Mouse (Mus musculus) liver, embryonic 15.5 days (tissue): Measurements from ENCODE around the gene Odc1. TPM values are rescaled to one million over a fixed set of nuclear protein-coding genes. Genes with fewer than 3 reads are reported as not detected.

ENCODE experiments used
- ATAC-seq: fragments of 200-750 bp; cut with Nextera tagmentation; 2 replicates; pipeline ENCODE4 v1.8.0; 2017; ENCODE audit warnings: moderate number of reproducible peaks, mild to moderate bottlenecking, moderate library complexity; ENCODE audit not compliant: insufficient read depth
- H3K27ac ChIP-seq: fragments of 300-500 bp; sonication (generic); replicated peaks from 2 replicates; pipeline ENCODE4 v1.5.1; 2015; ENCODE audit warnings: mild to moderate bottlenecking, inconsistent platforms
- H3K27me3 ChIP-seq: fragments of 300-500 bp; sonication (generic); 2 replicates; pipeline ENCODE4 v1.6.1; 2015; ENCODE audit warnings: mild to moderate bottlenecking, inconsistent platforms
- H3K36me3 ChIP-seq: fragments of 300-500 bp; sonication (generic); replicated peaks from 2 replicates; pipeline ENCODE4 v1.6.1; 2015; ENCODE audit warnings: moderate library complexity, mild to moderate bottlenecking, inconsistent platforms
- H3K4me1 ChIP-seq: fragments of 300-500 bp; sonication (generic); replicated peaks from 2 replicates; pipeline ENCODE4 v1.6.1; 2015; ENCODE audit warnings: inconsistent platforms
- H3K4me2 ChIP-seq: fragments of 300-500 bp; sonication (generic); 2 replicates; pipeline ENCODE4 v1.6.1; 2015; ENCODE audit warnings: moderate library complexity, mild to moderate bottlenecking, inconsistent platforms
- H3K4me3 ChIP-seq: fragments of 300-500 bp; sonication (generic); replicated peaks from 2 replicates; pipeline ENCODE4 v1.5.1; 2015; ENCODE audit warnings: mild to moderate bottlenecking, inconsistent platforms
- H3K9ac ChIP-seq: fragments of 300-500 bp; sonication (generic); 2 replicates; pipeline ENCODE4 v1.6.1; 2015; ENCODE audit warnings: moderate library complexity, mild to moderate bottlenecking, inconsistent platforms
- H3K9me3 ChIP-seq: fragments of 300-500 bp; sonication (generic); replicated peaks from 2 replicates; pipeline ENCODE4 v1.6.1; 2016; ENCODE audit warnings: inconsistent platforms
- WGBS: fragments of 180-500 bp; shearing (Covaris S2); methylation state at CpG from one replicate; pipeline ENCODE4 v1.1.7; 2015; ENCODE audit warnings: mixed read lengths; ENCODE audit not compliant: insufficient replicate concordance; 5-methylcytosine and 5-hydroxymethylcytosine counted together
- polyA plus RNA-seq: library from polyadenylated mRNA; unstranded; fragments of >200 nt; fragmentation: Nextera tagmentation; extraction: Ambion mirVana; gene quantifications from 2 replicates; pipeline ENCODE4 v1.2.1, GENCODE M21; 2015

The Odc1 gene
- 404 and 432 TPM in 2 replicates for polyA plus RNA-seq

DNA sequence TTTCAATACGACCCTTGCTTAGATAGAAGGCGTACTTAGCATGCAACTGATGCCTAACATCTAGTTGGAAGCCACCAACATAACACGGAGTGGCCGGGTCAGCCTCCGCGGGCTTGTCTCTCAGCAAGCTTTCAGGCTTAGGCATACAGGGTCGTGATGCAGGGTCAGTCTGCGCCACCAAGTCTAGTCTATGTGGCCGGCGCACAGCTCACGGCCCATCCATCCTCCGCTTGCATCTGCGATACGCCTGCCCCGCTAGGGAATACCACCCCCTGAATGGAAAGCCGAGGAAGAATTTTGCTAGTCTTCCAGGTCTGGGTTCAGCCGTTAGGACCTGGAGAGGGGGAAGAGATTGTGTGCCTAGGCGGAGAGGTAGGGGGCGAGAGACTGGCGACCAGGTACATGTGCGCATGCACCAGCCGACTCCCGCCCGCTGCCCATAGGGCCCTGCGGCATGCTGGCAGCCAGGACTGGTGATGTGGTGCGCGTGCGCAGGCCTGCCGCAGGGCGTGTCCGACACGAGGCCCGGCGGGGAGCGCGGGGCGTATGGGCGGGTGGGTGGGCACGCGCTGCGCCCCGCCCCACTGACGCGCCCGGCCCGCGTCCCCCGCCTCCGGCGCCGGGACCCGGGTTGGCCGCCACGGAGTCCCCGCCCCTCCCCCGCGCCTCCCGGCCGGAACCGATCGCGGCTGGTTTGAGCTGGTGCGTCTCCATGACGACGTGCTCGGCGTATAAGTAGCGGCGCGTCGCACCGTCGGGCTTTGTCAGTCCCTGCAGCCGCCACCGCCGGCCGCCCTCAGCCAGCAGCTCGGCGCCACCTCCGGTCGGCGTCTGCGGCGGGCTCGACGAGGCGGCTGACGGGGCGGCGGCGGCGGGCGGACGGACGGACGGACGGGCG lies at the start of gene Odc1:
TSS of gene Odc1 (plus strand) at position 586 of the 898 bp plus-strand sequence.
- Histone ChIP-seq H3K9me3 (no peaks in the 10 kb centered on the region), H3K27ac (peak within 1 kb of the TSS; percentile 90), H3K27me3 (no peaks in the 10 kb centered on the region), H3K4me3 (peak within 1 kb of the TSS; percentile 100), H3K9ac (peak within 1 kb of the TSS; percentile 99), H3K36me3 (peaks cover 30% of the 10 kb centered on the region), H3K4me1 (peaks cover 70% of the 10 kb centered on the region), H3K4me2 (peak within 1 kb of the TSS; percentile 84)
- peak; percentile 92 for ATAC-seq
- under 1% methylated on average over 89 of the region's 98 CpGs for WGBS

DNA sequence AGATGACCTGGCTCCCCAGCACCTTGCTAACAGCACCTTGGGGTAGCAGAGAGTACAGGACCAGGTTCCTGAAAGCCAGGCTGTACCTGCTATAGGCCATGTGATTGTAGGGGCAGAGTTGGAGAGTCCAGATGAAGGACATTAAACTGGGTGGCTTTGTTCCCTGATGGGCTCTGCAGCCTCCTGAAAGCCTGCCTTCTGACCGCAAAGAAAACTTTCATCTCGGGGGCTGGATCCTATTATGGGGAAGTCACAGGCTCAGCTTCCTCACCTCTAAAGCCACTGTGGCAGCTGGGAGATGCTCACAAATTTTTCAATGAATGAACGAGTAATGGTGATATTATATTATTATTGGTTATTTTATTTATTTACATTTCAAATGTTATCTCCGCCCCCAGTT lies 49.8 kb upstream of the Odc1 start:
- Histone ChIP-seq H3K4me3 (no peak overlapping the region), H3K27me3 (peaks cover 29% of the 10 kb centered on the region), H3K9me3 (no peaks in the 10 kb centered on the region), H3K36me3 (no peaks in the 10 kb centered on the region), H3K27ac (no peak overlapping the region), H3K4me2 (no peak overlapping the region), H3K4me1 (peaks cover 39% of the 10 kb centered on the region), H3K9ac (no peak overlapping the region)
- ATAC-seq: no peak
- 36% methylated on average over 4 of the region's 4 CpGs for WGBS

DNA sequence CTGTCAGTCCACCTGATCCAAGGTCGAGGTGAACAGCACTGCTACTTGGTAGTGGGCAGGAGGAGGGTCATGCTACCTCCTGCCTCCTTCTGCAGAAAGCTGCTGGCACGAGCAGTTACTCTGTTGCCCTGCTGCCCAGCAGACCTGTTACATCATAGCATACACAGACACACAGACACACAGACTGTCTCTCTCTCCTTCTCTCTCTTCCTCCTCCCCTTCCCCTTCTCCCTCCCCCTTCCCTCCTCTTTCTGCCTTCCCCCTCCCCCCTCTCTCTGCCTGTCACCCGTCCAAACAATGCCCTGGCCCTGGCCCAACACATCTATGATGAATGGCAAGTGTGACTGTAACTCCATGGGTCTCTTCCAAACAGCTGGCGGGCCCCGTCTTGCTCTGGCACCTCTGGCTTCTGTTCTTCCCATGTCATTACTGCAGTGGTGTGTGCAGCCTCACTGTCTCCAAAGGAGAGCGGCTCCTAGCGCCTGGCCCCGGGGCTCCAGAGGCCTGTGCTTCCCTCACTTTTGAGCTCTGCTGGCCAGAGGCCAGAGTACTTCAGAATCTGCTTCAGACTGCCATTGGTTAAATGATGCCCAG lies 48.6 kb upstream of the Odc1 start:
- Histone ChIP-seq H3K36me3 (no peaks in the 10 kb centered on the region), H3K4me1 (peaks cover 39% of the 10 kb centered on the region), H3K27me3 (peaks cover 29% of the 10 kb centered on the region), H3K9me3 (no peaks in the 10 kb centered on the region), H3K9ac (no peak overlapping the region), H3K4me3 (no peak overlapping the region), H3K27ac (no peak overlapping the region), H3K4me2 (no peak overlapping the region)
- WGBS: 32% methylated on average over 8 of the region's 8 CpGs
- ATAC-seq: no peak; the same call in 1 of the 2 replicates

DNA sequence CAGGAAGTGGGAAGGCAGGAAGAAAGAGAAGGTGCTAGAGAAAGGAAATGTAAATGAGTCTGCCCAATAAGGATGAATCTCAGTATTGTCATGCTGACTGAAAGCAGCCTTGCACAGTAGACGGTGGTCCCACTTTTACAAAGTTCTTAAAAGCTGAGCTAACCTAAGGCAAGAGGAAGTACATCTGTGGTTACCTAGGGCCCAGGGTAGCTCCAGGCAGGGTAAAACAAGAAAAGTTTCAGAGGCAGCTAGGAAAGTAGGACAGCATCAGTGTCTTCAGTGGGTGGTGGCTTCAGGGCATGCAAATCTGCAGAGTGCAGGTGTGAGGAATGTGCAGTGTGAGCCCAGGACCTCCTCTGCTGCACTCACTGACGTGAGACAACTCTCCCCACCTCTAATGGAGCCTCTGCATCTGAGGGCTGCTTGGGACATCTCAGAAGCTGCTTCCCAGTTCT lies 38.9 kb upstream of the Odc1 start:
- Histone ChIP-seq H3K27ac (peak overlapping the region; percentile 95), H3K4me3 (peak overlapping the region; percentile 21), H3K9ac (peak overlapping the region; percentile 37; the same call in 1 of the 2 replicates), H3K27me3 (peaks cover 25% of the 10 kb centered on the region), H3K36me3 (no peaks in the 10 kb centered on the region), H3K4me1 (peaks cover 52% of the 10 kb centered on the region), H3K9me3 (no peaks in the 10 kb centered on the region), H3K4me2 (peak overlapping the region; percentile 67)
- 16% methylated on average over 2 of the region's 2 CpGs for WGBS
- ATAC-seq: peak; percentile 62

DNA sequence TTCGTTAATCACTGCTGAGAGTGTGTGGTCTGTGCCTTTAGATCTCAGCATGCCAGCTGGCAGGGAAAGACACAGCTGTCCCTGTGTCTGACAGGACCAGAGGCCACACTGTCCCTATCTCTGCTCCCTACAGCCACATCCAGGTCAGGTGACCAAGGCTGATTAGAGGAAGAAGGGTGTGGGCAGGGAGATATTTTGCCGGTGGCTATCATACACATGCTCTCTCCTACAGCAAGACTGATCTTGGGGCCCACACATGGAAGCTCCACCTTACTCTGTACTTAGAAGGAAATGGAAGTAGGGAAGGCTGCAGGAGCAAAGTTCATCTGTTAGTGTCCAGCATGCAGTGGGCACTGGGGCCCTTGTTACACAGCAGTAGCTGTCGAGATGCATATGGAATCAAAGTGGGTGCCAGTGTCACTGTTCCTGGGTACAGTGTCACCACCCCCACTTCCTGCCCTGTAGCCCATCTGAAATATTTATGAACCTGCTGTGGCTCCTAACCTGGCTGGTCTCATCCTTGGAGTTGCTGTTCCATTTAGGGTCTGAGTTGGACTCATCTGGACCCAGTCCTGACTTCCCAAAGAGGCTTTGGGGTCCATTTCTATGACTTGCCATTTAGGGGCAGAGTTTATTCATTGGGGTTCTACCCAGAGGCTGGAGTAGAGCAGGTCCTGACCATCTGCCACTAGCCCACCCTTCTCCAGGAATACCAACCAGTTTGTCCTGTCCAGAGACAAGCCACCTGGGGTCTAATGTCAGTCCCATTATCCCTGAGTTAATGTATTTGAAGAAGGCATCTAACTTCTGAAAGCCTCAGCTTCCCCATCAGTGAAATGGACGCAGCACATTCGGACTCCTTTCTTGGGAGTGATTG lies 38.2 kb upstream of the Odc1 start:
- Histone ChIP-seq H3K4me2 (peak overlapping the region; percentile 67), H3K36me3 (no peaks in the 10 kb centered on the region), H3K27me3 (peaks cover 27% of the 10 kb centered on the region), H3K4me3 (peak overlapping the region; percentile 30), H3K9me3 (no peaks in the 10 kb centered on the region), H3K27ac (peak overlapping the region; percentile 95), H3K4me1 (peaks cover 53% of the 10 kb centered on the region), H3K9ac (peak overlapping the region; percentile 46)
- peak; percentile 99 for ATAC-seq
- 36% methylated on average over 5 of the region's 5 CpGs for WGBS

DNA sequence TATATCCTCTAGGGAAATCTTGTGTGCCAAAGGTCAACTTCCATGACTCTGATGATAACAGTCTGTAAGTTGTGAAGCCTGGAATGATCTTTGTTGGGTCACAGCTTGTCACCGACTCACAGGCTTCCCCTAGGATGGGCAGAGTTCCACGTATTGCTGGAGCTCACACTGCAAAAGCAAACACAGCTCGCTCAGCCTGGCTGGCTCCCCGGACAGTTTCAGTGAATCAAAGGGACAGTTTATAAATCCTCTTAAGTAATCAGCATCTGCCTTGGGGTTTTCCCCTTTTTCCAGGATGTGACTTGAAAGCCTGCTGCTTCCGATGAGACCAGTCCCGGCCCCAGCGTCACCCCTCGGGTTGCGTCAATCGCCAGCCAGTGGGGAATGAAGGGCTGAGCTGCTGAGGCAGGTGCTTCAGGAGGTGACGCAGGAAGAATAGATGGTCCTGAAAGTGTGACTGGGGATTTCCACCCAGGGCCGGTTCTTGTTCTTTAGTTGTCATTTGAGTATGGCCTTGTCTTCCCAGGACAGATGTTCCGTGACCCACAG lies 37.5 kb upstream of the Odc1 start:
- Histone ChIP-seq H3K27ac (peak overlapping the region; percentile 95), H3K9ac (peak overlapping the region; percentile 46), H3K4me2 (peak overlapping the region; percentile 67), H3K4me3 (no peak overlapping the region; the same call in 1 of the 2 replicates), H3K9me3 (no peaks in the 10 kb centered on the region), H3K27me3 (peaks cover 34% of the 10 kb centered on the region), H3K4me1 (peaks cover 53% of the 10 kb centered on the region), H3K36me3 (no peaks in the 10 kb centered on the region)
- no peak for ATAC-seq
- WGBS: 30% methylated on average over 13 of the region's 13 CpGs

DNA sequence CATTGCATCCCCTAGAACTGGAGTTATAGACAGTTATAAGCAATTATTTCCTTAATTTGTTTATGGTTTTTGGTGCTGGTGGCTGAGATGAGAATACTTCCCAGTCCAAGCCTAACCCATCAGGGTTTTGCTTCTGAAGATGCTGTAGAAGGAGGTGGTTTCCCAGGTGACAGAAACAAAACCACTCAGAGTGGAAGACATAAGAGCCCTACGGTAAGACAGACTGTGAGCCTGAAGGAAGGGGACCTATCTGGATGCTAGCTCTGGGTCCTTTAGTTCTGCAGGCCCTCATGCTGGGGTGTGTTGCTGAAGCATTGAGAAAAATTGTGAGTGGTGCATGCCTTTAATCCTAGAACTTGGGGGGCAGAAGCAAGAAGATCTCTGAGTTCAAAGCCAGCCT lies 35.3 kb upstream of the Odc1 start:
- no peak overlapping the region for H3K27ac ChIP-seq
- H3K9me3 ChIP-seq: no peaks in the 10 kb centered on the region
- H3K4me3 ChIP-seq: no peak overlapping the region
- peaks cover 53% of the 10 kb centered on the region for H3K4me1 ChIP-seq
- no peak overlapping the region for H3K4me2 ChIP-seq
- ATAC-seq: no peak
- no peak overlapping the region for H3K9ac ChIP-seq
- H3K36me3 ChIP-seq: no peaks in the 10 kb centered on the region
- peaks cover 43% of the 10 kb centered on the region for H3K27me3 ChIP-seq
- 79% methylated on average over 1 of the region's 1 CpGs for WGBS

DNA sequence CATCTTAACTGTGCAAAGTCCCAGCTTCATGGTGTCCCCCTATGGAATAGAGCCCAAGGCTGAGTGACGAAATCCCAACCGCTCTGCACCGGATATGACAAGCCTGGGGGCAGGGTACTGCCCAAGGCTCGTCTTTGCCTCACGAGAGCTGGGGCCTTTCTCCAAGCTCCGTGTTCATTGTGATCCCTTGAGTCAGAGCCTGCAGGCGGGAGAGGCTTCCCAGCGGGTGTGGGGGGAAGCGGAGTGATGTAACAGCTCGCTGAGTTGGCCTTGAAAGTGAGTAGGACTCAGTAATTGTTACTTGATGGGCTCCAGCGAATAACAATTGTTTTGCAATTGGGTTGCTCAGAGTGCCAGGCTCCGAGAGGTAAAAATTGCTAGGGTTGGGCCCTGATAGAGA lies 34.4 kb upstream of the Odc1 start:
- Histone ChIP-seq H3K9ac (no peak overlapping the region), H3K4me1 (peaks cover 48% of the 10 kb centered on the region), H3K9me3 (no peaks in the 10 kb centered on the region), H3K27me3 (peaks cover 43% of the 10 kb centered on the region), H3K27ac (no peak overlapping the region), H3K4me2 (peak overlapping the region; percentile 20; the same call in 1 of the 2 replicates), H3K36me3 (no peaks in the 10 kb centered on the region), H3K4me3 (no peak overlapping the region)
- WGBS: 46% methylated on average over 12 of the region's 12 CpGs
- no peak for ATAC-seq

DNA sequence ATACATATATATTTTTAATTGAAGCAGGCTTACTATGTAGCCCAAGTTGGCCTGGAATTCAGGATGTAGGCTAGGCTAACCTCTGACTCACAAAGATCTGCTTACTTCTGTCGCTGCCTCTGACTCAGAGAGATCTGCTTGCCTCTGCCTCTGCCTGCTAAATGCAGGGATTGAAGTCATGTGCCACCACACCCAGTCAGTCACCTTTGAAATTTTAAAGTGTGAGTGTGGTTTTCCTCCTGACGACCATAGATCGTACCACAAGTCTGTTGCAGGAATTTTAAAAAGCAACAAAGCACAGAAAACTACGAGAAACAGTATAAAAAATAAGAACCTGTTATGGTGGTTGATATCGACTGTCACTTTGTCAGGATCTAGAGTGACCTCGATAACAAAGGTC lies 33.6 kb upstream of the Odc1 start:
- Histone ChIP-seq H3K4me2 (no peak overlapping the region), H3K4me3 (no peak overlapping the region), H3K9me3 (no peaks in the 10 kb centered on the region), H3K9ac (no peak overlapping the region), H3K27me3 (peaks cover 50% of the 10 kb centered on the region), H3K4me1 (peaks cover 40% of the 10 kb centered on the region), H3K27ac (no peak overlapping the region), H3K36me3 (no peaks in the 10 kb centered on the region)
- 52% methylated on average over 6 of the region's 6 CpGs for WGBS
- ATAC-seq: no peak

DNA sequence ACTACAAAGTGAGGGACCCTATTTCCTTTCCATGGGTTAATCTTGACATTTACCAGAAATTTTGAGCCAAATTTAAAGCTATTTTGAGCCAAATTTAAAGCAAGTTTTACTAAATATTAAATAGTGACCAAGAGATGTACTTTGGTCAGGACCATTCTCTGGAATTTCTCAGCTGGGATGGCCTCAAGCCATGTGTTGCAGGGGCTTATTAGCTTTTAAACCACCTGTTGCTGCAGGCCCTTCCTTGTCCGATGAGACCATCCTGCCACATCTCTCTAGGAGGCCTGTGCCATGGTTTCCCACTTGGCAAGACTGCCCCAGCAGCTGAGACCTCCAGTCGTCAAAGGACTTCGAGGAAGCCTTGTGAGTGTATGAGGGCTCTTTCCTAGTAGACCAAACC lies 15.4 kb upstream of the Odc1 start:
- ATAC-seq: no peak
- H3K27me3 ChIP-seq: no peaks in the 10 kb centered on the region

More for the DNA sequence above, 15.4 kb upstream of the Odc1 start:
- Histone ChIP-seq H3K9ac (no peak overlapping the region), H3K9me3 (no peaks in the 10 kb centered on the region), H3K4me1 (peaks cover 35% of the 10 kb centered on the region), H3K27ac (no peak overlapping the region), H3K4me2 (no peak overlapping the region), H3K4me3 (no peak overlapping the region), H3K36me3 (no peaks in the 10 kb centered on the region)
- WGBS: 67% methylated on average over 3 of the region's 3 CpGs
